Mouse (Mus musculus): ENCODE results near the gene Syt12. TPM values are rescaled to one million over a fixed set of nuclear protein-coding genes. Genes with fewer than 3 reads are reported as not detected.

The Syt12 gene
- polyA plus RNA-seq, 1 experiment from 2014 or later: 0.69 TPM

DNA sequence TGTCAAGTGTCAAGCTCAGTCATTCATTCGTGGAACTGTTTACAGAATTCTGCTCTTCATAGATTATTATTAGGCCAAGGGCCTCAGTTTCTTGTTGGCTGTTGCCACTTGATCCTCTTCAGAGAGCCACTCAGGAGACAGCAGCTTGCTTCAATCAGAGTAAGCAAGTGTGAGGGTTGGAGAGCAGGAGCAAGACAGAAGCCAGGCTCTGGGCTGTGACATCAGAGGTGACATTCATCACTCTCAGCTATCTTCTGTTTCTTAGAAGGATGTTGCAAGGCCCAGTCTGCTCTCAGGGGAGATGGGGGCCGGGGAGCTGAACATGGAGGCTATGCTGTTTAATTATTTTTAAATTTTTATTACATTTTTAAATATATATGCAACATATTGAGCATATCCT, 25.5 kb upstream of the Syt12 start:
- Histone ChIP-seq H3K36me3 (no peaks in the 10 kb centered on the region), H3K4me3 (no peak overlapping the region), H3K9ac (no peak overlapping the region), H3K4me2 (replicated peaks) (no peak overlapping the region), H3K27me3 (no peaks in the 10 kb centered on the region), H3K27ac (no peak overlapping the region), H3K4me1 (peaks cover 5% of the 10 kb centered on the region; the same call in 1 of the 2 replicates), H3K9me3 (no peaks in the 10 kb centered on the region)
- ATAC-seq (ENCODE audit: low FRiP score, low read depth): no peak
- WGBS: 74% methylated on average over 2 of the region's 2 CpGs

DNA sequence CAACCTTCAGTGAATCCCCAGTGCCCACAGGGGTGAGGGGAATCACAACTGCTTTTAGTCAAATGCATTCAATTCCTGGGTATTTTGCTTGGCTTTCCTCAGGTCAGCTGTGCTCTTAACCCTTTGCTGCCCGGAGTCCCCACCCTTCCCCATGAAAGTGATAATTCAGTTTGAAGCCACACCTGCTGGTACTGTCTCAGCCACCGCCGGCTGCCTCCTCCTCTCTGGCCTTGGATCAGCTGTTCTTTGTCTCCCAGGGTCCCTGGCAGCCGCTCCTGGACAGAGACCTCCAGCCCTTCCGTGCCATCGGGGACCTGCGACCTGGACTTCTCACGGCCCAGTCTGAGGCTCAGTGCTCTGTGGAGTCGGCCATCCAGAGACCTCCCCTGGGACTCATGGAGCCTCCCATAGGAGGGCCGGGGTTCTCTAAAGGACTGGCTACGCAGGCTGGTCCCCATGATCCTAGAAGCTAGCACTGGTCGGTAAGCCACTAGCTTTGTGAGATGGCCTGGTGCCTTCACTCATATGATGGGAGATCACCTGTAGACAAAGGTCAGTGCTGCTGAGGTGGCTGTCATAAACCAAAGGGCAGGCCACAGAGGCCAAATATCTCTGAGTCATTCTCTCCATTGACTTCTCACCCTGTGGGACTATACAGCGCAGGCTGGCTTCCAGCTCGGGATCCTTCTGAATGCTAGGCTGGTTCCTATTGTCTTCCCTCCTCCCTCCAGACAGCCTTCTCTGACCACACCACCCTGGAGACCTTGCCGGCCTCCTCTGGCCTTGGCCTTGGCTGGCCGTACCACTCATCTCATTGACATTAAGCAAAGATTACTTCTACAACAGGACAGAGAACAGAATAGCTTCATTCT, 21.1 kb upstream of the Syt12 start, which contains the start of gene 2010003K11Rik:
TSS of gene 2010003K11Rik (minus strand) at position 522 of the 872 bp plus-strand sequence.
- Histone ChIP-seq H3K9ac (no peak within 1 kb of the TSS; the same call in 1 of the 2 replicates), H3K27ac (no peak within 1 kb of the TSS), H3K36me3 (no peaks in the 10 kb centered on the region), H3K9me3 (no peaks in the 10 kb centered on the region), H3K4me1 (peaks cover 7% of the 10 kb centered on the region; the same call in 1 of the 2 replicates), H3K27me3 (no peaks in the 10 kb centered on the region), H3K4me2 (replicated peaks) (peak within 1 kb of the TSS; percentile 30; the same call in 1 of the 2 replicates), H3K4me3 (no peak within 1 kb of the TSS)
- ATAC-seq (ENCODE audit: low FRiP score, low read depth): no peak
- WGBS: 62% methylated on average over 16 of the region's 16 CpGs

DNA sequence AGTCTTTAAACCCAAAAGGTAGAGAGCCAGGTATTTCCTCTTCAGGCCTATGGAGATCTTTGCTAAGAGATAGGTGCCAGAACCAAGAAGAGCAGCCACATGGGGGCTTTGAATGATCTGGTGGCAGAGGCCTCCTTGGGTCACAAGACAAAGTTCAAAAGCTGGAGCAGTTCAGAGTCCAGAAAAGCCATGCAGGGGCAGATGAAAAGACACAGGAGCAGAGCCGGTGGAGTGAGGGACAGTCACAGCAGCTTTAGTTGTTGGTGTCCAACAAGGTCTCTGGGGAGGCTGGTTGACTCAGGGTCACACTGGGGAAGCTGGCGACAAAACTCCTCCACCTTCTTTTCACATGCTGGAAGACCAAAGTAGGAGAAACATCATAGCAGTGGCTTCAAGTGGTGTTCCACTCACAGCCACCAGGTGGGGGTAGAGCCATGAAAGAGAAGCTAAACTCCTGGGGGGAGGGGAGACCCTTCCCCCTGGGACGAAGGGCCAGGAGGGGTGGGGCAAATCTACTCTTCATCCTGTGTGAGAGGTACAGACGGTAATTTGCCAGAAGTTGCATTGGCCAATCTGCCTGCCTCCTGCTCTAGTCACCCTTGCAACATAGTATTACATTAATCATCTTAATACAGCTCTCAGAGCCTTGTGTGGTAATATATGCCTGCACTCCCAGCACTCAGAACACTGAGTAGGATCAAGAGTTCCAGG, 20.2 kb upstream of the Syt12 start:
- Histone ChIP-seq H3K4me3 (no peak overlapping the region), H3K4me2 (replicated peaks) (peak overlapping the region; percentile 30; the same call in 1 of the 2 replicates), H3K36me3 (no peaks in the 10 kb centered on the region), H3K9me3 (no peaks in the 10 kb centered on the region), H3K27me3 (no peaks in the 10 kb centered on the region), H3K9ac (no peak overlapping the region; the same call in 1 of the 2 replicates), H3K27ac (no peak overlapping the region), H3K4me1 (peaks cover 7% of the 10 kb centered on the region; the same call in 1 of the 2 replicates)
- WGBS: 7% methylated on average over 4 of the region's 4 CpGs
- no peak for ATAC-seq (ENCODE audit: low FRiP score, low read depth)

DNA sequence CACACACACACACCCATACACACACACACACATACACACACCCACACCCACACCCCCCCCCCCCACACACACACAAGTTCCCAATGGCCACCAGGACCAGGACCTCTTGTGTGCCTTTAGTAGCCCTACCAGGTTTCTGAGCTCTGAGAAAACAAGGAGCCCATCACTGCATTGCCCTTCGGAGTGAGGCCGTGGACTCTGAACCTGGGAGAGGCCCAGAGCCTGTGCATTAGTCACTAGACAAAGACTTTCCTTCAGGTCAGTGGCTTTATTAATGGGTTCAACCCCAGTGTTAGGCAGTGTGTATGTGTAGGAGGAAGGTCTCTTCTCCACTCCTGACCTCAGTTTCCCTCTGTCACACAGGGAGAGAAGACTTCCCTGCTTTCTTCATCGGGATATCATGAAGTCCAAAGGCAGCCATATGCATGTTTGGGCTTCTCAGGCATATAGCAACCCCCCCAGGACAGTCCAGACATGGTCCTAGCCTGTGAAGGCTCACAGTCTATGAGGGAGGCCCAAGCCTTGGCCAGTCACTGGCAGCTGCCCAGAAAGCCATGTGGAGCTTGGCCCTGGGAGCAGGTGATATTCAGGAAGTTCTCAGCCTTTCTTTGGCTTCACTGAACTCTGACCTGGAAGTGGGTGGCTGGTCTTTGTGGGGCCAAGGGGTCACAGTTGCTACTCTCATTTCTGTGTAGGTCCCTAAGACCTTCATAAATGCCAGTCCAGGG, 19.5 kb upstream of the Syt12 start:
- 86% methylated on average over 3 of the region's 3 CpGs for WGBS
- Histone ChIP-seq H3K4me1 (peaks cover 7% of the 10 kb centered on the region; the same call in 1 of the 2 replicates), H3K4me3 (no peak overlapping the region), H3K27me3 (no peaks in the 10 kb centered on the region), H3K9ac (no peak overlapping the region), H3K9me3 (no peaks in the 10 kb centered on the region), H3K36me3 (no peaks in the 10 kb centered on the region), H3K4me2 (replicated peaks) (no peak overlapping the region), H3K27ac (no peak overlapping the region)
- ATAC-seq (ENCODE audit: low FRiP score, low read depth): no peak

DNA sequence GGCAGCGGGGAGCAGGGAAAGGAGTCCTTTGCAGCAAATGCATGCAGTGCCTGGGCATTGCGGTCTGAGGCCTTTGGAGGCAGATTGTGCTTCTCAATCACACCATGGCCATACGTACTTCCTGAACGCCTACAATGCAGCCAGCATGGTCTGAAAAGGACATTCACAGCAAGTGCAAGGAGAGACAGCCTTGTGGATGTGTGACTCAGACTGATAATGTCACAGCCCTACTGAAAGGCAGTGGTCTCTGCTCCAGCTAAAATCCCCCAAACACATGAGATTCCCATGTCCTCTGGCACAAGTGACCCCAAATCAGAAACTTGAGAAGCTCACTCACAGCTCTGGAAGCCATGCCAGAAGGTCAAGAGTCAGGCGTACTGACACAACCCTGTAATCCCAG, 18.6 kb upstream of the Syt12 start:
- no peaks in the 10 kb centered on the region for H3K36me3 ChIP-seq
- H3K4me3 ChIP-seq: no peak overlapping the region
- H3K27me3 ChIP-seq: no peaks in the 10 kb centered on the region
- H3K9ac ChIP-seq: no peak overlapping the region
- no peaks in the 10 kb centered on the region for H3K9me3 ChIP-seq
- H3K27ac ChIP-seq: no peak overlapping the region
- peaks cover 7% of the 10 kb centered on the region; the same call in 1 of the 2 replicates for H3K4me1 ChIP-seq
- no peak overlapping the region for H3K4me2 ChIP-seq (replicated peaks)
- ATAC-seq (ENCODE audit: low FRiP score, low read depth): no peak
- WGBS: 80% methylated on average over 5 of the region's 5 CpGs

DNA sequence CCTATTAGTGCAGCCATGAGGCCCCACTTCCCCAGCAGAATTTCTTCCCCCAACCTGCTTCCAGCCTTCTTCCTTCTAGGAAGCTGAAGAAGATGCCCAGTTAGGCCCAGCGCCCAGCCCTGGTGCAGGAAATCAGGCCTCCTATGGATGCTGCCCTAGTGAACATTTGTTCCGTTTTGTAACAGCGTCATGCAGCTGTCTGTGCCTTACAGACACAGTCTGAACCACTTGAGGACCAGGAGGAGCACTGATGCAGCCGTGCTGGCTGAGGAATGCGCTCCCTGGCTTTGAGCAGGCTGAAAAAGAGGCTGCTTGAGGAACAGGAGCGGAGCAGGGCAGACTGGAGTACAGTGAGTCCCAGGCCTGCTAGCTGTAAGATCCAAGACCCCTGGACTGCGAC, 17.5 kb upstream of the Syt12 start:
- Histone ChIP-seq H3K4me1 (peaks cover 7% of the 10 kb centered on the region; the same call in 1 of the 2 replicates), H3K9ac (no peak overlapping the region; the same call in 1 of the 2 replicates), H3K4me2 (replicated peaks) (no peak overlapping the region), H3K4me3 (no peak overlapping the region), H3K36me3 (no peaks in the 10 kb centered on the region), H3K27ac (no peak overlapping the region), H3K27me3 (no peaks in the 10 kb centered on the region), H3K9me3 (no peaks in the 10 kb centered on the region)
- 69% methylated on average over 7 of the region's 7 CpGs for WGBS
- no peak for ATAC-seq (ENCODE audit: low FRiP score, low read depth)

DNA sequence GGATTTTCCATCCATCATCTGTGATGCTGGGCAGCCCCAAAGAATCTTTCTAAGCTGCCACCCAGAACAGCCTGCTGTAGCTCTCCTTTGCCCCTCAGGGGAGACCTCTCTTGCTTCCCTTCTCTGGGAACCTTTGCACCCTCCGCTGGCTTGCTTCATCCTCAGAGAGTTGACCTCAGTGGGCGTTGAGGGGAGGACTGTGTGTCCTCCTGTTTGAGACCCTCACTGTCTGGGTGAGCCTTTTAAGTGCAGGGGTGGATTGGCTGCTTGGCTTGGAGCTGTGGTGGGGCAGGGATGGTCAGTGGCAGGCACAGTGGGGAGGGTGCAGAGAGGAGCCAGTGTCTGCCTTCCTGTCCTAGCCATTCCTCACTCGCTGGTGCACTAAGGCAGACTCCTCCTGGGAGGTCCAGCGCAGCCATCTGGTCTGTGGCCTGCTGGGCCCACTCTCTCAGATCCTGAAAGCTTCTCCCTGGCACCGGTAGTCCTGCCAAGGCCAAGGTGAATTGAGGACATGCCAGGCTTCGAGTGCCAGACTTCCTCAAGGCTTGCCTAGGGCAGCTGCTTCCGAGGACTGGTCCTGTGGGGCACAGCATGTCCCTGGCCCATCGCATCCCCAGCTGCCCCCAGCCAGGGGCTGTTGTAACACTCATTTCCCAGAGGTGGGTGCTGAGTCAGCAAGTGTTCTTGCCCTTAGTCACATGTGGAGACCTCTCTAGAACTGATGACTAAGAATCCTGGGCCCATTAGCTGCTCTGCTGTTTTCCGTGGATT, 15.5 kb upstream of the Syt12 start:
- H3K36me3 ChIP-seq: no peaks in the 10 kb centered on the region
- no peak for ATAC-seq (ENCODE audit: low FRiP score, low read depth)
- H3K27me3 ChIP-seq: no peaks in the 10 kb centered on the region
- 55% methylated on average over 9 of the region's 9 CpGs for WGBS
- H3K4me1 ChIP-seq: peaks cover 2% of the 10 kb centered on the region; the same call in 1 of the 2 replicates
- no peak overlapping the region for H3K9ac ChIP-seq
- no peak overlapping the region for H3K4me2 ChIP-seq (replicated peaks)
- no peak overlapping the region for H3K4me3 ChIP-seq
- H3K27ac ChIP-seq: no peak overlapping the region
- H3K9me3 ChIP-seq: no peaks in the 10 kb centered on the region

DNA sequence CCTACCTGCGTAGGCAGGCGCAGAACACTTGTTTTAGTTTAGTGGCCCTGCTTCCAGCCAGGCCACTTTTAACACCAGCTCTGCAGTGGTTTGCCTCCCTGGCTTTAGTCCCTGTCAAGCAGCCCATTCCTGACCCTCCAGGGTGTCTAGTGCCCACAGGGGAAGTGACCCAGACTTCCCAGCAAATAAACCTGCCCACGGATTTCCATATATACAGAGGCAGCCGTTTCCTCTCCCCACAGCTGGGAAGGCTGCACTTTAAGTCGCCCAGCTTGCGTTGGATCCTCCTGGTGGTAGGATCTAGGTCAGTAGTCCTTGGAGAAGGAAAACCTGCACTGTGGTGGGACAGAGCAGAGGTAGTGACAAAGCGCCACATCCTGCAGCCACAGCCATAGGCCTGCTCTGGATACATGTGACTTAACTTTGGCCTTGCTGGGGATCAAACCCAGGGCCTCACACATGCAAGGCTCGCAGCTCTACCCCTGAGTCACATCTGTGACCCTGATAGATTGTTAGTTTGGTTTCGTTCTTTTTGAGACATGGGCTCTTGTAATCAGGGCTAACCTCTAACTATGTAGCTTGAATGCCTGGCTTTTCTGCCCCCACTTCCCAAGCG, 13.9 kb upstream of the Syt12 start:
- no peak overlapping the region for H3K27ac ChIP-seq
- no peak overlapping the region for H3K4me3 ChIP-seq
- H3K27me3 ChIP-seq: no peaks in the 10 kb centered on the region
- no peaks in the 10 kb centered on the region for H3K4me1 ChIP-seq
- no peaks in the 10 kb centered on the region for H3K36me3 ChIP-seq
- H3K9ac ChIP-seq: no peak overlapping the region
- WGBS: 61% methylated on average over 10 of the region's 10 CpGs
- H3K4me2 ChIP-seq (replicated peaks): no peak overlapping the region
- no peak for ATAC-seq (ENCODE audit: low FRiP score, low read depth)
- H3K9me3 ChIP-seq: no peaks in the 10 kb centered on the region

DNA sequence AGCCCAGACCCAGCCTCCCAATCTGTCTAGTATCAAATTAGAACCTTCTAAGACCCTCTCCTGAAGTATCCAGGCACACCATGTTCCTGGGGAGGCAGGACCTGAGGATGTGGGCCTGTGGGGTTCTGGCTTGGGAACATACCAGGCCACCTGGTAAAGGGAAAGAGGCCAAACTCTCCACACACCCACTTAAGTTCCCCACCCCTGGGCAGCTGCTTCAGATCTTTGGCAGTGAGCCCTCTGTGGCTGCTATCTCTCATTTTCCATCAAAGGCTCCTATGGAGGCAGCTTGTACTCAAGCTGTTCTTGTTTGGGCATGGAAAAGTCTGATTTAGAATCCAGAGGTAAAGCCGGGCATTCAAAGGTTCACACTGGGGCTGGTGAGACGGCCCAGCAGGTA, 10.6 kb upstream of the Syt12 start:
- ATAC-seq (ENCODE audit: low FRiP score, low read depth): no peak
- H3K36me3 ChIP-seq: no peaks in the 10 kb centered on the region
- H3K9ac ChIP-seq: no peak overlapping the region
- no peaks in the 10 kb centered on the region for H3K9me3 ChIP-seq
- no peaks in the 10 kb centered on the region for H3K4me1 ChIP-seq
- no peaks in the 10 kb centered on the region for H3K27me3 ChIP-seq
- no peak overlapping the region for H3K27ac ChIP-seq
- no peak overlapping the region for H3K4me2 ChIP-seq (replicated peaks)
- H3K4me3 ChIP-seq: no peak overlapping the region
- 79% methylated on average over 2 of the region's 2 CpGs for WGBS

DNA sequence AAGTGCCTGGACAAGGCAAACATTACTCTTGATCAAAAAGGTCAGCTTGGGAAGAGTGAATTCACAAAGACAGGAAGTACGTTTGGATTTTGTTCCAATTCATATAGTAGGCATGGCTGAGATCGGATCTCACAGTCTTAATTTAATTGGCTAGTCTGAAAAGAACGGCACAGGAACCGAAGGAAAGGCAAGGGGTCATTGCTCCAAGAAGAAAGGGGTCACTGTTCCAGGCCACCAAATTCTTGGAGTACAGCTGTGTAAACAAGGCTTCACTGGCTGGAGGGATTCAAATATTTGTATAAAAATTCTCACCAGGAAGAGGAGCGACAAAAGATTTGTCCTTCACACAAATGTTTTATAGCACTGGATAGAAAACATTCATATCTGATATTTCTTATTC, 7.8 kb upstream of the Syt12 start:
- H3K4me1 ChIP-seq: no peaks in the 10 kb centered on the region
- WGBS: 57% methylated on average over 5 of the region's 5 CpGs

More for the DNA sequence above, 7.8 kb upstream of the Syt12 start:
- H3K27ac ChIP-seq: no peak overlapping the region
- no peak overlapping the region for H3K4me3 ChIP-seq
- no peaks in the 10 kb centered on the region for H3K36me3 ChIP-seq
- no peaks in the 10 kb centered on the region for H3K9me3 ChIP-seq
- H3K27me3 ChIP-seq: no peaks in the 10 kb centered on the region; the same call in 1 of the 2 replicates
- ATAC-seq (ENCODE audit: low FRiP score, low read depth): no peak
- H3K9ac ChIP-seq: no peak overlapping the region
- H3K4me2 ChIP-seq (replicated peaks): no peak overlapping the region

Data from limb, embryonic 13.5 days (tissue).